Mouse (Mus musculus) C2C12 (cell line): Measurements from ENCODE around the gene Rpl6. TPM values are rescaled to one million over a fixed set of nuclear protein-coding genes. Genes with fewer than 3 reads are reported as not detected.
"Not testable (repeated sequence)": the region's sequence is repeated elsewhere in the genome, so short reads cannot be mapped to it uniquely, and the experiment has no call there.

Experiments used
- H3K27me3 ChIP-seq: one replicate; pipeline ENCODE4 v1.6.1; 2011; ENCODE audit not compliant: control insufficient read depth, insufficient read depth, insufficient read length
- H3K36me3 ChIP-seq: one replicate; pipeline ENCODE4 v1.6.1; 2011; ENCODE audit not compliant: control insufficient read depth, insufficient read depth
- H3K4me3 ChIP-seq: one replicate; pipeline ENCODE4 v1.5.1; 2011; ENCODE audit warnings: mild to moderate bottlenecking, control low read depth; ENCODE audit not compliant: poor library complexity, insufficient read depth, severe bottlenecking
- H3K79me2 ChIP-seq: one replicate; pipeline ENCODE4 v1.6.1; 2011; ENCODE audit not compliant: control insufficient read depth, insufficient read depth
- H3K79me3 ChIP-seq: one replicate; pipeline ENCODE4 v1.6.1; 2011; ENCODE audit warnings: low read depth, control low read depth
- H3ac ChIP-seq: one replicate; pipeline ENCODE3; 2011; ENCODE audit warnings: low read depth; ENCODE audit not compliant: control insufficient read depth, insufficient read length
- CEBPB ChIP-seq: IDR thresholded peaks from one replicate; pipeline ENCODE4 v1.6.1; 2011; ENCODE audit warnings: low read depth, mild to moderate bottlenecking, control low read depth, moderate library complexity
- CTCF ChIP-seq: IDR thresholded peaks from one replicate; pipeline ENCODE4 v1.5.1; 2011; ENCODE audit not compliant: control insufficient read depth, insufficient read depth, insufficient read length
- FOSL1 ChIP-seq: IDR thresholded peaks from one replicate; pipeline ENCODE4 v1.8.0; 2011; ENCODE audit warnings: mild to moderate bottlenecking, low read length; ENCODE audit not compliant: poor library complexity, insufficient read depth, severe bottlenecking
- MAX ChIP-seq: IDR thresholded peaks from one replicate; pipeline ENCODE4 v1.6.1; 2011; ENCODE audit warnings: mild to moderate bottlenecking, control low read depth
- MYOD1 ChIP-seq: IDR thresholded peaks from one replicate; pipeline ENCODE4 v1.6.1; 2011; ENCODE audit warnings: low read depth; ENCODE audit not compliant: control insufficient read depth, insufficient read length
- MYOG ChIP-seq: IDR thresholded peaks from one replicate; pipeline ENCODE4 v1.6.1; 2011; ENCODE audit not compliant: control insufficient read depth, insufficient read length; ENCODE audit errors: extremely low read depth
- USF1 ChIP-seq: IDR thresholded peaks from one replicate; pipeline ENCODE4 v1.6.1; 2011; ENCODE audit warnings: low read depth, mild to moderate bottlenecking, control low read depth, moderate library complexity
- polyA plus RNA-seq: library from polyadenylated mRNA; unstranded; fragments of >200 nt; fragmentation: generic; extraction: Trizol; gene quantifications from one replicate; pipeline ENCODE4 v1.2.1, GENCODE M21; 2012; ENCODE audit warnings: missing spikeins

Rpl6 gene
- polyA plus RNA-seq, 1 experiment = 1,946 TPM

DNA sequence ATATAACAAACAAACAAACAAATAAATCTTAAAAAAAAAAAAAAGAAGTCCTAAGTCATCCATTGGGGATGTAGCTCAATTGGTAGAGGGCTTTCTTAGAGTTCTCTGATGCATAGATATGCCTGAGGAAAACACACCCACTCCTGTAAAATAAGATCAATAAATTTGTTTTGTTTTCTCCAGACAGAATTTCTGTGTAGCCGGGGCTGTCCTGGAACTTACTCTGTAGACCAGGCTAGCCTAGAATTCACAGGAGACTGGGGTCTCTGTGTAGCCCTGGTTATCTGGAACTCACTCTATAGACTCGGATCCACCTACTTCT, 13.0 kb downstream of the Rpl6 start:
- no peak overlapping the region for H3K4me3 ChIP-seq
- H3K79me3 ChIP-seq = peaks cover 3% of the 10 kb centered on the region
- TF ChIP-seq MYOG (no peak), CTCF (no peak), MYOD1 (no peak), USF1 (no peak), FOSL1 (no peak), CEBPB (no peak), MAX (no peak)
- H3ac ChIP-seq = no peak overlapping the region
- peaks cover 11% of the 10 kb centered on the region for H3K36me3 ChIP-seq
- H3K79me2 ChIP-seq = peaks cover 19% of the 10 kb centered on the region
- H3K27me3 ChIP-seq = no peaks in the 10 kb centered on the region

DNA sequence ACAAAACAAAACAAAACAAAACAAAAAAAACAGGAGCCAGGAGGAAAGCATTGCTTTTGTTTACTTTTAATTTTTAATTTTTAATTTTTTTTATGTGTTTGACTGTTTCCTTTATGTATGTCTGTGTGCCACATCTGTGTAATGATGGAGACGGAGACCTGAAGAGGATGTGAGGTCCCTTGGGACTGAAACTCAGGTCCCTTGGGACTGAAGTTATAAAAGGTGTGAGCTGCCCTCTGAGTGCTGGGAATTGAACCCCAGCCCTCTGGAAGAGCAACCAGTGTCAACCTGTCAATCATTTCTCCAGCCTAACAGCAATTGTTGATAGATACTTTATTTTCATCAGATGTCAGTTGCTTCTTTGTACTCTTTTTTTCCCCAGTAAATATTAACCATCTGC, 14.9 kb downstream of the Rpl6 start:
- Histone ChIP-seq H3K36me3 (no peaks in the 10 kb centered on the region), H3ac (no peak overlapping the region), H3K27me3 (no peaks in the 10 kb centered on the region), H3K4me3 (no peak overlapping the region), H3K79me3 (peaks cover 8% of the 10 kb centered on the region), H3K79me2 (peaks cover 32% of the 10 kb centered on the region)
- no peak for TF ChIP-seq MYOG
- no peak for TF ChIP-seq MAX
- TF ChIP-seq MYOD1 = no peak
- TF ChIP-seq USF1 = no peak
- no peak for TF ChIP-seq FOSL1
- no peak for TF ChIP-seq CEBPB
- no peak for TF ChIP-seq CTCF

DNA sequence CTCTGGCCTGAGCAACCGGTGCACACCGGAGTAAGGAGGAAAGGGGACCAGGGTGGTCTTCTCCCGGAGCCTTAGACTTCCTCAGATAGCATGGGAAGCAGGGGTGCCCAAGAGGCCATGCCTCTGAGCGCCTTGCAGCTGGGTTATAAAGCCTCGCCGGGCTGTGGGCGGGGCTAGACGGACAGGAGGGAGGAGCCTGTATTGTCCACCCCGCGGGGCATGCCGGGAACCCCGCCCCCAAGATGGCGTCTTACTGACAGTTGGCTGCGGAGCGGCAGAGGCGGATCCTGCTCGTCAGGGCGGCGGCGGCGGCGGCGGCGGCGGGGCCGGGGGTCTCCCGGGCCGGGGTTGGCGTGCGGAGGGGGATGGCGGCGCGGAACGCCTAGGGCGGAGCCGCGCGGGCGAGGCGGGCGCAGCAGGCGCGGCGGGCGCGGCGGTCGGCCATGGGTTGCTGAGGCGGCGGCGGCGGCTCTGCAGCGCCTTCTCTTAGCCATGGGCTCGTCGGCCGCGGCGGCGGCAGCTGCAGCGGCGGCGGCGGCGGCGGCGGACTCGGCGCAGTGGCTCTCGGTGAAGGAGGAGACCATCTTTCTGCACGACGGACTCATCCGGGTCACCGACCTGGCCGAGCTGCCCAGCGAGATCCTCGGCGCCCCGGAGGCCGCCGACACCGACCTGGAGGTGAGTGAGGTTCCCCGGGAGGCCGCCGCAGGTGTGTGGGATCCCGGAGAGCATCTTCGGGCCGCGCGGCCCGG, 15.9 kb downstream of the Rpl6 start, which contains the start of gene Hectd4:
Hectd4 (plus strand) TSS at position 240 of the 752 bp plus-strand sequence.
- peak within 1 kb of the TSS; percentile 68 for H3K4me3 ChIP-seq
- H3K79me3 ChIP-seq = peaks cover 8% of the 10 kb centered on the region
- H3K27me3 ChIP-seq = no peaks in the 10 kb centered on the region
- peak within 1 kb of the TSS; percentile 67 for H3ac ChIP-seq
- H3K36me3 ChIP-seq = no peaks in the 10 kb centered on the region
- no peak for TF ChIP-seq MYOD1
- TF ChIP-seq MAX = no peak
- no peak for TF ChIP-seq MYOG
- no peak for TF ChIP-seq USF1
- no peak for TF ChIP-seq FOSL1
- TF ChIP-seq CTCF = no peak
- no peak for TF ChIP-seq CEBPB
- H3K79me2 ChIP-seq = peaks cover 39% of the 10 kb centered on the region

DNA sequence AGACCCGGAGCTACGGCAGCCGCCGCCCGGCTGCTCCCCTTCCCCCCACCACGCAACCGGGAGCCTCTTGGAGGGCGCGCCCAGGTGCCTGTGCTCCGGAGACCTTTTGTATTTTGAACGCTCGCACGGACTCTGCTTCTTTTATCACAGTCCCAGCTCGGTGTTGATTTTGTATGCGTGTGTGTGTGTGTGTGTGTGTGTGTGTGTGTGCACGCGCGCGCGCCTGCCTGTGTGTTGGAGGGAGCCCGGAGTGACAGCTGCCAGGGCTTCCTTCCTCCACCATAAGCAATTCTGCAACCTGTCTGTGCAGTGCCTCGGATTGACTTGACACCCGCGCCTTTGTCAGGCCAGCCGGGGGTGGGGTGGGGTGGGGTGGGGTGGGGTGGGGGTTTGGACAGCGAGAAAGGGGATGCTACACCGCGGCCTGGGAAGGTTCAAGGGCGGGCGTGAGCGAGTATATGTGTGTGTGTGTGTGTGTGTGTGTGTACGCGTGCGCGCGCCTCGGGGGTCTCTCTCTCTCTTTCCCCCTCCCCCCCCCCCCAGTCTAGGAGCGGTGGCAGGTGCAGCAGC, 16.5 kb downstream of the Rpl6 start:
- H3ac ChIP-seq = peak overlapping the region; percentile 67
- H3K4me3 ChIP-seq = peak overlapping the region; percentile 68
- H3K79me3 ChIP-seq = peaks cover 8% of the 10 kb centered on the region
- H3K79me2 ChIP-seq = peaks cover 46% of the 10 kb centered on the region
- H3K36me3 ChIP-seq = no peaks in the 10 kb centered on the region
- no peaks in the 10 kb centered on the region for H3K27me3 ChIP-seq
- TF ChIP-seq CTCF = no peak
- TF ChIP-seq USF1 = no peak

DNA sequence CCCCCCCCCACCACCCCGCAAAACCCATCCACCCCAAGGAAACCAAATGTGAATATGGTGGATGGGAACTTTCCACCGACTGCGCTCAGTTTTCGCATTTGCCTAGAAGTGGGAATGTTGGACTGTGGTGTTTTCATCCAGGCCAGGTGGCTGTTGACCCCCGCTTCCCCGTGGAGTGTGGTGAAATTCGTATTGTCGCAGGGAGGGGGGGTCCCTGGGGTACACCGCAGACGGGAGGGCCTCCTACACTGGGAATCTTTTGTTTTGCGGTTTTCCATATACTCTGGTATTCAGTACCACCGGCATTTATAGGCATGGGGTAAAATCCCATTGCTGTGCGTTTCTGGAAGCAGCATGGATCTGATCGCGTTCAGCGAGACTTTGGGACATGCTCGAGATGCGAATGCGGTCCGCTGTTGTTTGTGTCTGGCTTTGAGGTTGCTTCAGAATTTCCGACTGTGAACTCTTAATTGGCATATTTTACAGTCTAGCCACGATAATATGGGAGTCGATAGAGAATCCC, 17.1 kb downstream of the Rpl6 start:
- H3K4me3 ChIP-seq = peak overlapping the region; percentile 68
- H3K27me3 ChIP-seq = no peaks in the 10 kb centered on the region
- TF ChIP-seq FOSL1 (no peak), CTCF (no peak), MYOD1 (no peak), MYOG (no peak), MAX (no peak), USF1 (no peak), CEBPB (no peak)
- H3ac ChIP-seq = peak overlapping the region; percentile 32
- peaks cover 8% of the 10 kb centered on the region for H3K79me3 ChIP-seq
- H3K36me3 ChIP-seq = no peaks in the 10 kb centered on the region
- H3K79me2 ChIP-seq = peaks cover 51% of the 10 kb centered on the region

DNA sequence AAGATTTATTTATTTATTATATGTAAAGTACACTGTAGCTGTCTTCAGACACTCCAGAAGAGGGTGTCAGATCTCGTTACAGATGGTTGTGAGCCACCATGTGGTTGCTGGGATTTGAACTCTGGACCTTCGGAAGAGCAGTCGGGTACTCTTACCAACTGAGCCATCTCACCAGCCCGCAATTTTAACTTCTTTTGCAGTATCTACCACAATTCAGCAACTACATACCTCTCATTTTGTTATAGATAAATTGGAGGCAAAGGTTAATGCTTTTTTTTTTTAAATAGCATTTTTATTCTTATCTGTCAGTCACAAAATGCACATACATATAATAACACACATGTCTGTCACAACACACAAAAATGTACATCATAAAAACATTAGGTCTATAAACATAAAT, 19.7 kb downstream of the Rpl6 start:
- not testable (repeated sequence) for H3K36me3 ChIP-seq, H3K4me3 ChIP-seq, H3K27me3 ChIP-seq, H3ac ChIP-seq
- Histone ChIP-seq H3K79me2 (peaks cover 75% of the 10 kb centered on the region), H3K79me3 (peaks cover 13% of the 10 kb centered on the region)
